Mouse (Mus musculus): ENCODE data around the gene Aacs. TPM values are rescaled to one million over a fixed set of nuclear protein-coding genes. Genes with fewer than 3 reads are reported as not detected.
A peak's percentile ranks its signal among the peaks of the same experiment; 100 is the strongest.

Aacs gene
- total and polyA plus RNA-seq, 3 experiments, result 32.8 to 79.5 TPM; not detected in 1

DNA sequence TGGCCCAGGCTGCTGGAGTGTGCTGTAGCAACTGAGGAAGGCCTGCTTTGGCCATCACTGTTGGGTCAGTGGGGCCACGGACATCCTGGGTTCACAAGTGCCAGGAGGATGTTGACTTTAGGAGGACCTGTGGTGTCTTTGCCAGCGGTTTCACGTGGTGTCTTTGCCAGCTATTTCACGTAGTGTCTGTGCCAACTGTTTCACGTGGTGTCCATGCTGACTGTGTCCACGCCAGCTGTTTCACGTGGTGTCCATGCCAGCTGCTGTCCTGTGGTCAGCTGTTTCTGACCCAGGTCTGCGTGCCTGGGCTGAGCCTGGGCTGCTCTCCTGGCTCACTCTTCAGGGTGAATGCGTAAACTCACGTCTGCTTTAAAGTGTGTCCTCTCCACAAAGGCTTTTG is 20.0 kb downstream of the Aacs start:
- Histone ChIP-seq H3K36me3 (ENCODE audit: control insufficient read depth in 1 of 2, insufficient read depth in 2 of 2, low read length in 2 of 2) (no peaks in the 10 kb centered on the region; a peak in 1 of 4 replicates), H3K9me3 (replicated peaks; ENCODE audit: insufficient read depth, low read length) (no peaks in the 10 kb centered on the region), H3K27ac (ENCODE audit: control insufficient read depth, low read depth, low read length) (no peak overlapping the region), H3K27me3 (ENCODE audit: control insufficient read depth in 1 of 2, insufficient read depth in 2 of 2, low read length in 2 of 2) (no peaks in the 10 kb centered on the region), H3K4me1 (ENCODE audit: control insufficient read depth in 1 of 2, insufficient read depth in 2 of 2, low read length in 2 of 2) (no peaks in the 10 kb centered on the region), H3K4me3 (ENCODE audit: control insufficient read depth in 1 of 2, insufficient read depth in 1 of 2, low read depth in 2 of 2, low read length in 2 of 2) (no peak overlapping the region), H3K79me2 (ENCODE audit: control insufficient read depth, insufficient read depth, low read length, poor library complexity) (no peaks in the 10 kb centered on the region), H3K9ac (ENCODE audit: control insufficient read depth, low read depth, low read length, poor library complexity, severe bottlenecking) (no peak overlapping the region)
- DNase-seq (ENCODE audit: low read depth, low spot score), result no peak
- no peak for TF ChIP-seq POLR2AphosphoS5 (IDR thresholded peaks at IDR 0.05; ENCODE audit: borderline replicate concordance, low read depth, low read length)
- TF ChIP-seq ZNF384 (IDR thresholded peaks at IDR 0.05; ENCODE audit: low read depth, low read length), result no peak
- TF ChIP-seq TCF12 (IDR thresholded peaks at IDR 0.05; ENCODE audit: low read depth, low read length), result no peak
- TF ChIP-seq MAFK (IDR thresholded peaks at IDR 0.05; ENCODE audit: borderline replicate concordance, low read depth, low read length), result no peak
- no peak for TF ChIP-seq E2F4 (IDR thresholded peaks at IDR 0.05; ENCODE audit: borderline replicate concordance, low read depth, low read length)
- no peak for TF ChIP-seq MYC (IDR thresholded peaks at IDR 0.05; ENCODE audit: low read depth, low read length)
- no peak for TF ChIP-seq SIN3A (IDR thresholded peaks at IDR 0.05; ENCODE audit: low read length)
- TF ChIP-seq BHLHE40 (IDR thresholded peaks at IDR 0.05; ENCODE audit: borderline replicate concordance, low read depth, low read length), result no peak
- TF ChIP-seq ETS1 (IDR thresholded peaks at IDR 0.05; ENCODE audit: low read depth, low read length), result no peak
- TF ChIP-seq NELFE (IDR thresholded peaks at IDR 0.05; ENCODE audit: low read depth, low read length), result no peak
- no peak for TF ChIP-seq POLR2AphosphoS2 (IDR thresholded peaks at IDR 0.05; ENCODE audit: low read length)
- TF ChIP-seq CTCF (IDR thresholded peaks at IDR 0.05 in 2 of 3, conservative IDR thresholded peaks at IDR 0.05 in 1 of 3; ENCODE audit: control insufficient read depth in 1 of 3, insufficient read depth in 1 of 3, low read depth in 2 of 3, low read length in 3 of 3, poor library complexity in 1 of 3, severe bottlenecking in 1 of 3), result no peak
- no peak for TF ChIP-seq MAX (IDR thresholded peaks at IDR 0.05; ENCODE audit: low read length)
- no peak for TF ChIP-seq MYB (IDR thresholded peaks at IDR 0.05; ENCODE audit: low read depth, low read length)
- no peak for TF ChIP-seq MAZ (IDR thresholded peaks at IDR 0.05; ENCODE audit: low read depth, low read length)

DNA sequence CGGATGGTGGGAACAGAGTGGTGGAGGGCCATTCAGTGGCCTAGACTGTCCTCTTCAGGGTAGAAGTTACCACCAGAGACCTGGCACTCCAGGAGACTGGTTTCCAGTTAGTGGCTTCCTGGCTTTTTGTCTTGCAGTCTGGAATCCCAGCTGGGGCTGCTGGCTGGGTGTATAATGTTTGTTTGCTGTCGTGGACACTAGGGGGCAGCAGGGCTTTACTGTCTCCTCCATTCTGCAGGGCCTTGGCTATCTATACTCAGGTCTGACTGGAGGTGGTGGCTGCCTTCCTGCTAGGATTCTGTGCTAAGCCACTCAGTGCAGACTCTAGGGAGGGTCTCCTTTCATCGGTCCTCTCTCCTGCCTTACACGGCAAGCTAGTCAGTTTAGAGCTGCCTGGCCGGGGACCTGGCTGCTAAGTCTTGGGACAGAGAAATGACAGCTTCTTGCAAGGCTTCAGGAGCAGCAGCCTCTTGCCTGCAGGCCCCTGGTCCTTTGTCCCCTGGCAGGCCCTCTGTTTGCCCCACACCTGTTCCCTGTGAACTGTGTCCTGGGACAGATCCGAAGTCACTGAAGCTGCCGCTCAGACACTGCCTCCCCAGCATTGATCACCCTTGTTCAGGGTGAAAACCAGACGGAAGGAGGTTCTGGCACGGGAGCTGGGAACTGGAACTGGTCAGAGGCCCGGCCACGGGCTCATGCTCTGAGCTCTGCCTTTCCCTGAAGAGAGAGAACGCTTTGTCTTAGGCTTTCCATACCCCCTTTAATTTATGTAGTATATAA is 22.4 kb downstream of the Aacs start:
- no peak overlapping the region for H3K4me3 ChIP-seq (ENCODE audit: control insufficient read depth in 1 of 2, insufficient read depth in 1 of 2, low read depth in 2 of 2, low read length in 2 of 2)
- H3K79me2 ChIP-seq (ENCODE audit: control insufficient read depth, insufficient read depth, low read length, poor library complexity), result no peaks in the 10 kb centered on the region
- H3K9ac ChIP-seq (ENCODE audit: control insufficient read depth, low read depth, low read length, poor library complexity, severe bottlenecking), result no peak overlapping the region
- no peaks in the 10 kb centered on the region for H3K4me1 ChIP-seq (ENCODE audit: control insufficient read depth in 1 of 2, insufficient read depth in 2 of 2, low read length in 2 of 2)
- peak; percentile 74 for DNase-seq (ENCODE audit: low read depth, low spot score)
- no peak for TF ChIP-seq TBP (IDR thresholded peaks at IDR 0.05; ENCODE audit: low read depth, low read length)
- TF ChIP-seq ZNF384 (IDR thresholded peaks at IDR 0.05; ENCODE audit: low read depth, low read length), result no peak
- no peak for TF ChIP-seq MXI1 (IDR thresholded peaks at IDR 0.05; ENCODE audit: low read depth, low read length)
- no peak for TF ChIP-seq POLR2AphosphoS5 (IDR thresholded peaks at IDR 0.05; ENCODE audit: borderline replicate concordance, low read depth, low read length)
- peak; percentile 41 for TF ChIP-seq SMC3 (IDR thresholded peaks at IDR 0.05; ENCODE audit: low read depth, low read length)
- TF ChIP-seq POLR2A (IDR thresholded peaks at IDR 0.05; ENCODE audit: control insufficient read depth in 1 of 2, insufficient read depth in 1 of 2, low read depth in 1 of 2, low read length in 2 of 2, poor library complexity in 1 of 2), result no peak
- no peak for TF ChIP-seq MYC (IDR thresholded peaks at IDR 0.05; ENCODE audit: low read depth, low read length)
- no peak for TF ChIP-seq KAT2A (conservative IDR thresholded peaks at IDR 0.05; ENCODE audit: low read depth, low read length)
- peak; percentile 74 to 83 (median 77) for TF ChIP-seq CTCF (IDR thresholded peaks at IDR 0.05 in 2 of 3, conservative IDR thresholded peaks at IDR 0.05 in 1 of 3; ENCODE audit: control insufficient read depth in 1 of 3, insufficient read depth in 1 of 3, low read depth in 2 of 3, low read length in 3 of 3, poor library complexity in 1 of 3, severe bottlenecking in 1 of 3)
- no peak for TF ChIP-seq USF2 (IDR thresholded peaks at IDR 0.05; ENCODE audit: borderline replicate concordance in 1 of 2, insufficient read depth in 1 of 2, low read depth in 1 of 2, low read length in 2 of 2)
- no peak for TF ChIP-seq TCF12 (IDR thresholded peaks at IDR 0.05; ENCODE audit: low read depth, low read length)
- TF ChIP-seq ZC3H11A (IDR thresholded peaks at IDR 0.05; ENCODE audit: low read depth, low read length), result peak; percentile 13; the same call in 1 of the 2 replicates
- no peak for TF ChIP-seq GABPA (IDR thresholded peaks at IDR 0.05; ENCODE audit: low read depth, low read length)
- peak; percentile 35 for TF ChIP-seq RAD21 (IDR thresholded peaks at IDR 0.05; ENCODE audit: low read depth, low read length)
- no peak for TF ChIP-seq SIN3A (IDR thresholded peaks at IDR 0.05; ENCODE audit: low read length)
- H3K27ac ChIP-seq (ENCODE audit: control insufficient read depth, low read depth, low read length), result no peak overlapping the region
- H3K36me3 ChIP-seq (ENCODE audit: control insufficient read depth in 1 of 2, insufficient read depth in 2 of 2, low read length in 2 of 2), result no peaks in the 10 kb centered on the region; a peak in 1 of 4 replicates
- no peaks in the 10 kb centered on the region for H3K9me3 ChIP-seq (replicated peaks; ENCODE audit: insufficient read depth, low read length)
- no peaks in the 10 kb centered on the region for H3K27me3 ChIP-seq (ENCODE audit: control insufficient read depth in 1 of 2, insufficient read depth in 2 of 2, low read length in 2 of 2)
